Mouse (Mus musculus): ENCODE measurements around the gene Hnrnpa2b1.

DNA sequence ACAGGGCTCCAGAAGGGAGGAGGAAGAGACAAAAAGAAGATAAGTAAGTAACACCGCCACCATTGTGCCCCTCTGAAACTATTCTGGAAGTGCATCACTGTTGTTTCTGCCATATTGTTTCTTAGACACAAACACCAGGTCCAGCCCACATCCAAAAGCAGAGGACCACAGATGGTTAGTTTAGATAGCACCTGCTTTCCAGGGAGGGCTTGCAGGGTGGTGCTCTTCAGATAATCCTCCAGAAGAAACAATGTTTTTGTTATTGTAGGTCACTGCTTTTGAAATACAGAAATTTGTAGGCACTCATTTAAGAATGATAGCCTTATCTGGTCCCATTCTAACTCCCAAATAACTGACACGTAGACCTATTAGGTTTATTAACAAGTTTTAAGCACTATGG lies 45.2 kb downstream of the Hnrnpa2b1 start:
- TF ChIP-seq CTCF (IDR thresholded peaks at IDR 0.05) (no peak), EP300 (IDR thresholded peaks at IDR 0.05) (no peak)
